Mouse (Mus musculus): ENCODE results near the gene Galnt10.

Gene Galnt10

GRCm38 (mm10) chr11:57692726-57693125 is 47.5 kb downstream of the Galnt10 start:
- DNase-seq = no peak

GRCm38 (mm10) chr11:57694486-57694885 is 49.2 kb downstream of the Galnt10 start:
- no peak for DNase-seq

GRCm38 (mm10) chr11:57696207-57696676 is 51.0 kb downstream of the Galnt10 start:
- DNase-seq = no peak

DNA sequence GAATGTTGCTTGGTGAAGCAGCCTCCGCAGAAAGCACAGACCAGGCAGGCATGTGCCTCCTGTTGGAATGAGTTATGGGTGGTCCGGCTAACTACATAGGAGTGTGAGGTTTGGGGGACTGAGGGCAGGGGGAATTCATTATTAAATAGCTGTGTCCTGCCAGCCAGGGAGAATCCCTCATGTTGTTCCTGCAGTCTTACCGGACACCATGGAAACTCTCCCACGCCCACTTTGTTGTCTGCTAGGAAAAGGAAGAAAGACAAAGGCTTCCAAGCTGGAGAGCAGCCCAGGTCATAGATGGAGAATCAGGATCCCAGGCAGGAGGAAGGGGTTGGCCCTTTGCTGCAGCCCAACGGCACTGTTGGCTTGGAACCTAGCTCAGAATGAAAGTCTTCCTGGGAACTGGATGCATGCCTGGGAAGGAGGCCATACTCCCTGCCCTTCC is 51.6 kb downstream of the Galnt10 start:
- peak; percentile 73 for DNase-seq

DNA sequence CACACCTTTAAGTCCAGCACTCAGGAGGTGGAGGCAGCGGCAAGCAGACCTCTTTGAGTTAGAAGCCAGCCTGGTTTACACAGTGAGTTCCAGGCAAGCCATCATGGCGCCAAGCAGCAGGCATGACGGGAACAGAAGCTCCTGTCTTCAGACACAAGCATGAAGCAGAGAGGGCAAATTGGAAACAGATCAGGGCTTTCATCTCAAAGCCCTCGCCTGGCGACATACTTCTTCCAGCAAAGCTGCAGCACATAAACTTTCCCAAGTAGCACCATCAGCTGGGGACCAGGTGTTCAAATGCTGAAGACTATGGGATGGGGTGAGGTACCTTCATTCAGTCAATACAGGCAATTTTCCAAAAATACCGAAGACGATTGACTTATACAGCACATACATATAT is 54.9 kb downstream of the Galnt10 start:
- no peak for DNase-seq

DNA sequence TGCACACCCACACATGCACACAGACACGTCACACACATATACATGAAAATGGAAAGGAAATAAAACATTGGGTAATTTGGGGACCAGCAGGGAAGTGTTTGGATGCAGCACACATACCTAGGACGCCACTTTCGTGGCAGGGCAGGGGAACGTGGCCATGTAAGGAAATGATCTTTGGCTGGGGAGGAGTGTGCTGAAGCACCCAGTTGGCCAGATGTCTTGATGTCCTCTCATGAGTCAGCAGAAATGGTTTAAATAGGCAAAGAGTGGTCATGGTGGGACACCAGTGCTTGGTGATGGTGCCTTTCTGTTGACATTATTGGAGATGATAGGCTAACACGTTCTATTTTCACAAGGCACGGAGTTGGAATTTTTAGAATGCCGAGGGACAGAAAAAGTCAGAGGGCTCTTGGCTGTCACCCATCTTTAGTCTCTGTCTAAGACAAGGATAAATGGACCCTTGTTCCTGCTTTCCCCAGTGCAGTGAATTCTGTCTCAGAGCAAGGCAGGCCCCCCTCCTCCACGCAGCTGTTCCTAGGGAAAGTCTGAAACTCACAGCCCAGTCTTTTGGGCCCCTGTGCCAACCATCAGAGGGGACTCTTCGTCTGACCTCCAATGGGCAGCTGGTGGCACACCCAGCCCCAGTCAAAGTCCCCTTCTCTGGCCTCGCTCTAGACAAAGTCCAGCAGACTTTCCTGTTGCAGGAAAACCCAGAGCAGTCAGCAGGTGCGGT is 56.1 kb downstream of the Galnt10 start:
- DNase-seq = no peak

DNA sequence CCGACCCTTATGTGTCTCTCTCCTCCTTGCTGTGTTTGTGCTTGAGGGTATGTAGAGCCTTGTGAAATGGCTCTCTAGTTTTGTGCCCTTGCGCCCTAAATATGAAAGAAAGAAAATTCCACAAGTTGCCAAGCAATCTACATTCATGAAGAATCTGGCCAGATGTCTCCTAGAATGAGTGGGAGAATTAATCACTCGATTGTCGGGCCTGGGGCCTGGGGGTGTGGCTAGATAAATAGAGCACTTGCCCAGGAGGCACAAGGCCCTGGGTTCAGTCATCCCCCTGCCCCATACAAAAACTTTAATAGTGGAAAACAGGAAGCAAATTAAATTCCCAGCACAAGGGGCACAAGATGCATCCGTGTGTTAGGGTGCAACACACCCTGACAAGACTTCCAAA is 56.7 kb downstream of the Galnt10 start:
- no peak for DNase-seq

DNA sequence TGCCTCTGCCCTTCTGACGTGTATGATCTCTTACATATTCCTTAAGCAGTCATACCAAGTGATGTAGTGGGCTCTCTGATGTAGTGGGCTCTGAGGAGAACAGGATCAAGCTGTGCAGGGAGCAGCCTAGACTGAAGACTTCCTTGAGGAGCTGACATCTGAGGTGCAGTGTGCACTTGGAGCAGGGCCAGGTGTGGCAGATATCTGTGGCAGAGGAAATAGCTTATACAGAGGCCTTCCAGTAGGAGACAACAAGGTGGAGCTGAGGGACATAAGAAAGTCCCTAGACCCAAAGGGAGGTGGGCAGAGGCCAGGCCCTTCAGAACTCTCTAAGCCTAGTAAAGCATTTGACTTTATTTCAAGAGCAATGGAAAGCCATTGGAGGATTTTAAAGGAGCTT is 61.4 kb downstream of the Galnt10 start:
- no peak for DNase-seq

DNA sequence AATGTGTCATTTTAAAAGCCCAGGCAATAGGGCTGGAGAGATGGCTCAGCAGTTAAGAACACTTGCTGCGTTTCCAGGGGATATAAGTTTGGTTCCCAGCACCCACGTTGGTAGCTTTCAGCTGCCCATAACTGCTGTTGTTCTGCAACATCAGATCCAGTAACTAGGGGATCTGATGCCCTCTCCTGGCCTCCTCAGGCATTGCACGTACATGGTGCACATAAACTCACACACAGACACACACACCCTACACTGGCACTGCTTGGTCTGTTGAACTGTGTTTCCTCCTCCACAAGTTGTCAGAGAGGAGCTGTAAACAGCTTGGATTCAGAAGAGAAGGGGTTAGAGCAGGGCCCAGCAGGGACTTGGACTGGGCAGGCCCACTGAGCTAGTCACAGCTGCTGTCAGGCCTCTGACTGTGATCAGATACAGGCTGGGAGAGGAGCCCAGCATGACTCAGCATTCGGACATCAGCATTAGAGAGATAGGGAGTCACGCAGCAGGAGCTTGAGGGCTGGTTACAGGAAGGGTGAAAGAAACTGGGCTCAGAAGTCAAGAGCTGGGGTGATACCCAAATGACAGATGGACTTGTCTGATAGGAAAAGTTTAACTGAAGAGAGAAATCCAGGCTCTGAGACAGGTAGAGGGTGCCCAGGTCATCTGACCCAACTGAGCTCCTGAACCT is 62.0 kb downstream of the Galnt10 start:
- DNase-seq = no peak

DNA sequence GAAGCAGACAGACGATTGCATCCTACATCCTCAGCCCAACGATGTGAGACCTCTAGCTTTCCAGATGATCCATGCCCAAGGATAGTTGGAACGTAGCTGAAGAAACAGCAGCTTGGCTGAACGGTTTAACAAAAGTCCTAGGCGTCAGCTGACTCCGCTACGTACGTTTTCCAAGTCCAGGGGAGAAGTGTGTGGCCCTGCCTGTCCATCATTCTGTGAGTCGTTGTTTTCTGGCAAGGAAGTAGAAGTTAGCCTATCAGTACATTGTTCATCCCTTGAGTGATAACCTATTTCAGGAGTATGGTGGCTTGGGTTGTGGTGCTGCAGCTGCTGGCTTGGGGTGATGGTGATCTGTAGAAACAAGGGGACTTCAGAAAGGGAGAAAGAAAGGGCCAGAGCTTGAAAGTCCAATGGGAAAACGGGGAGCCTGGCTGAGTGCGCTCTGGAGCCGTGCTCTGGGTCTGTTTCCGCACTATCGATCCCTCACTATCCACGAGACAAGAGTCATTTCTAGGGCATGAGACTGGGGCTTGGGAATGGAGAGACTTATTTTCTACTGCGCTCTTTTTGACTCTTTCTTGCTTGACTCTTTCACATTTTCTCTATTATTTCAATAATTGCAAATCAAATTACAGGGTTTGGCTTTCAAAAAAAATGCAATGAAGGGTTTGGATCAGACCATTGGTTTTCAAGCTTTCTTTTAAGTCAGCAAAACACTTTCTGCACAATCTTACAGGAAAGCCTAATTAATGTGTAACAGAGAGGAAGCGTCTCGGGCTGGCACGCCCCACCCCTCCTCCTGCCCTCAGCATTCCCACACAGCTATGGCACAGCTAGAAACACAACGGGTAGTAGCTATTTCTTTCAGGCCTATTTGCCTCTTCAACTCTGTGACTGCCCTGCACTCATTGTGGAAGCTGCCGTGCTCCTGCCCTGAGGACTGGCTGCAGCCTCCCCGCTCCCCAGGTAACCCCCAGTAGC is 63.2 kb downstream of the Galnt10 start:
- peak; percentile 45 for DNase-seq

DNA sequence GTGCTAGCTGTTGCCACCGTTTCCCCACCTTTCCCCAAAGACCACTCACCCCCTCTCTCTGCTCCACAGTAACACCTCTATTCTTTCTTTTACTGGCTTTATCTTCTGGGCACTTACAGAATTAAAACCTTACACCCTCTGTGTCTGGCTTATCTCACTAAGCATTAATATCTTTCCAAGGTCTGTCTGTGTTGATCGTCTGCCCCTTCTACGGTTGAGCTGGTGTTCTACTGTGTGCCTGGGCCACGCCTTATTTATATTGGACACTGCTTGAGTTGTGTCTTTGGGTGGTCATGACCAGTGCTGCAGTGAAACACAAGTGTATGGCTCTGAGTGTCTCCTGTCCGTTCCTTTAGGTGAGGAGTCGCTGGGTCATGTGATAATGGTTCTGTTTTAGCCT is 68.7 kb downstream of the Galnt10 start:
- no peak for DNase-seq

- no peak for DNase-seq
Measured at GRCm38 (mm10) chr11:57716721-57717120, 71.5 kb downstream of the Galnt10 start.

DNA sequence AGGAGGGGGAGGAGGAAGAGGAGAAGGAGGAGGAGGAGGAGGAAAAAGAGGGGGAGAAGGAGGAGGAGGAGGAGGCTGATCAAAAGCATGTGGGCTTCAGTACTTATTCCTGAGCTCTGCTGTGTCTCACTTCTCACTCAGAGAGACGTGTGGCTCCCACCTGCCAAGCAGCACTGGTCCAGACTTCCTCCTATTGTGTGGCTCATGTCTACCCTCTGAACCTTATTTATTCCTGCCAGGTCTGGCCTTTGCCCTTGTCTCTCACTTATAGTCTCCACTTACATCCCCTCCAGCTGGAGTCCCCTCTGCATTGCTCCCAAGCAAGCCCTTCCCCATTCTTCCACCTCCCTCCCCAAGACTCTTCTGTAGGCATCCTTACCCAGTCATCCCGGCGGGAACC is 72.2 kb downstream of the Galnt10 start:
- DNase-seq = no peak

- no peak for DNase-seq
Measured at GRCm38 (mm10) chr11:57718081-57718480, 72.8 kb downstream of the Galnt10 start.

GRCm38 (mm10) chr11:57719631-57720030 is 74.4 kb downstream of the Galnt10 start:
- DNase-seq = peak; percentile 35

DNA sequence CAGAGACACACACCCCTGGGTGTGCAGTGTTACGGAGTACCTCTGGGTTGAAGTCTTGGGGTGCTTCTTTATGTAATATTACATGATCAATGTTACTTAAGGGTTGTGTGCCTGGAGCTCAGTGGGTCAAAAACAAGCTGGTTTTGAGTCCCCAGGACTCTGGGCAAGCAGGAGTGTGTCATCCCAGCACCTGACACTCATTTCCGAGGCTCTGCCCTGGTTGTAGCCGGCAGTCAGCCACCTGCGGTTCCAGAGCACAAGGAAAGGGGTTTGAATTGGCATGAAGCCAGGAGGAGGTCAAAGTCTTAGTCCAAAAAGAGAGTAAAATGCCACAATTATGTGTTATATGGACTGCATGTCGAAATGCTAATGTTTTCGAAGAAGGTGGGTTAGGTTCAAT is 74.8 kb downstream of the Galnt10 start:
- DNase-seq = no peak

DNA sequence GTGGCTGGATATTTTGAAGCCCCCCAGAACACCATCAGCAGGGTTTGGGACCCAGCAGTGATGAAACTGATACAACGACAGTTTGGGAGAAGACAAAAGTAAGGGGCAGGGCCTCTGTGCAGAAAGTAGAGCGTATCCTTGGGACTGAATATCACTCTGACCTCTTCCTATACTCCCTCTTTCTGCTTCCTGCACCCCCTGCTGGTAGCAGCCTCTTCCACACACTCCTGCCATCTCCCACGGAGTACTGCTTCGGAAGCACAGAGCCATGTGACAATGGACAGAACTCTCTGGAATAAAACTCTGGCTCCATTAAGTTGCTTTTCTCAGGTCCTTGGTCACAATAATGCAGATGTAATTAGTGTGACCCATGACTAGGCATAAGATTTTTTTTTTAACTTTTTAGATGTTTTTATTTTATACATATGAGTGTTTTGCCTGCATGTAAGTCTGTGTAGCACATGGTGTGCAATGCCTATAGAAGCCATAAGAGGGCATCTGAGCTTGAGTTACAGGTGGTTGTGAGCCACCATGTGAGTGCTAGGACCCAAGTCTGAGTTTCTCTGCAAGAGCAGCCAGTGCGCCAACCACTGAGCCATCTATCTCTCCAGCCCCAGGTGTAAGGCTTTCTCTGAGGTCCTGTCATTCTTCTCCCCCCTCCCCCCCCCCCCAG is 79.7 kb downstream of the Galnt10 start:
- DNase-seq = peak; percentile 65

DNA sequence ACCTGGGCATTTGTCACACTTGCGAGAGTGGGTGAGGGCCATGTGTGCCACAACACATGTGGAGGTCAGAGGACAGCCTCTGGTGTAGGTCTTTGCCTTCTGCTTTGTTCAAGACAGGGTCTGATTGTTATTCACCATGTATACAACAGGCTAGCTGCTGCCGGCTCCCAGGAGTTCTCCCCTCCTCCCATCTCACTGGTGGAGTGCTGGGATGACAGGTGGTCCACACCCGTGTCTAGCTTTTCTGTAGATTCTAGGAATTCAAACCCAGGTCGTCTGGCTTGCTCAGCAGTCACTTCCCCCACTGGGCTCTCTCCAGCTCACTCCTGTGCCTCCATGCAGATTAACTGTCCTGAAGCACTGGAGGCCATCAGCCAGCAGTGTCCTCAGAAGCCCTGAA is 80.7 kb downstream of the Galnt10 start:
- DNase-seq = no peak

- peak; percentile 73 for DNase-seq
Measured at GRCm38 (mm10) chr11:57727303-57727969, 82.2 kb downstream of the Galnt10 start.

- no peak for DNase-seq
Measured at GRCm38 (mm10) chr11:57732410-57733281, 87.4 kb downstream of the Galnt10 start.
